Mouse (Mus musculus): ENCODE data around the gene Foxred2.

Foxred2 gene

GRCm38 (mm10) chr15:77941563-77941962 lies 15.0 kb downstream of the Foxred2 start:
- no peak for DNase-seq

GRCm38 (mm10) chr15:77938516-77938915 lies 18.0 kb downstream of the Foxred2 start:
- no peak for DNase-seq

- no peak for DNase-seq
Measured at GRCm38 (mm10) chr15:77935673-77936375, 20.7 kb downstream of the Foxred2 start.

GRCm38 (mm10) chr15:77934968-77935367 lies 21.6 kb downstream of the Foxred2 start:
- no peak for DNase-seq

- DNase-seq, result no peak
Measured at GRCm38 (mm10) chr15:77934326-77934725, 22.2 kb downstream of the Foxred2 start.

GRCm38 (mm10) chr15:77933770-77934169 lies 22.8 kb downstream of the Foxred2 start:
- peak; percentile 96 to 97 for DNase-seq

- no peak for DNase-seq
Measured at GRCm38 (mm10) chr15:77933222-77933621, 23.3 kb downstream of the Foxred2 start.

- no peak for DNase-seq
Measured at GRCm38 (mm10) chr15:77931689-77932016, 24.9 kb downstream of the Foxred2 start.

- DNase-seq, result no peak
Measured at GRCm38 (mm10) chr15:77930986-77931688, 25.4 kb downstream of the Foxred2 start.

GRCm38 (mm10) chr15:77929804-77930203 lies 26.7 kb downstream of the Foxred2 start:
- no peak for DNase-seq

GRCm38 (mm10) chr15:77928673-77929331 lies 27.7 kb downstream of the Foxred2 start, which contains the start of gene Txn2:
TSS of gene Txn2 (minus strand) at chr15:77929006.
- DNase-seq, result peak; percentile 99

GRCm38 (mm10) chr15:77928091-77928490 lies 28.4 kb downstream of the Foxred2 start:
- DNase-seq, result no peak

GRCm38 (mm10) chr15:77926921-77927320 lies 29.6 kb downstream of the Foxred2 start:
- no peak for DNase-seq

GRCm38 (mm10) chr15:77925195-77925594 lies 31.3 kb downstream of the Foxred2 start:
- DNase-seq, result no peak

GRCm38 (mm10) chr15:77923267-77924035 lies 33.1 kb downstream of the Foxred2 start:
- DNase-seq, result no peak

- no peak for DNase-seq
Measured at GRCm38 (mm10) chr15:77922710-77923109, 33.8 kb downstream of the Foxred2 start.

- DNase-seq, result no peak
Measured at GRCm38 (mm10) chr15:77921636-77922035, 34.9 kb downstream of the Foxred2 start.

- DNase-seq, result no peak
Measured at GRCm38 (mm10) chr15:77920511-77921462, 35.7 kb downstream of the Foxred2 start.

- peak in 1 of 2 experiments; percentile 46 for DNase-seq
Measured at GRCm38 (mm10) chr15:77919441-77919840, 37.1 kb downstream of the Foxred2 start.

GRCm38 (mm10) chr15:77916851-77917544 lies 39.5 kb downstream of the Foxred2 start:
- peak; percentile 92 to 93 for DNase-seq

GRCm38 (mm10) chr15:77915287-77915686 lies 41.2 kb downstream of the Foxred2 start:
- DNase-seq, result no peak
